29 mouse cellular contexts compared by ENCODE assay signal in genomic region chr19:31284126-31284525, GRCm38 (mm10).
A peak's percentile ranks its signal among the peaks of the same experiment; 100 is the strongest.
DNase-seq lines count a peak whose midpoint lies in the region; ATAC-seq lines count a peak whose summit lies in the region.
"Had no signal": no experiment of that assay in that cellular context is flagged by ENCODE, and none has a peak within 500 bp of the region (broad histone marks: within the 10 kb centered on the region; RNA-seq: fewer than 3 reads in every experiment).

No protein-coding gene starts in this region.

- no peaks in the 10 kb centered on the region for H3K27me3 ChIP-seq in forebrain, embryonic 15.5 days
- no peaks in the 10 kb centered on the region for H3K27me3 ChIP-seq in forebrain, embryonic 10.5 days (ENCODE audit: poor library complexity, severe bottlenecking)
- no peaks in the 10 kb centered on the region for H3K27me3 ChIP-seq in midbrain, embryonic 11.5 days (ENCODE audit: control insufficient read depth, insufficient read depth, low read length)
- no peaks in the 10 kb centered on the region for H3K27me3 ChIP-seq in midbrain, embryonic 14.5 days (ENCODE audit: control insufficient read depth, insufficient read depth, low read length)
- H3K27me3 ChIP-seq in limb, embryonic 10.5 days (ENCODE audit: low read depth, poor library complexity, severe bottlenecking), result no peaks in the 10 kb centered on the region
- H3K27me3 ChIP-seq: embryonic facial prominence, embryonic 15.5 days; heart, embryonic 15.5 days; hindbrain, embryonic 12.5 days; limb, embryonic 13.5 days; midbrain, embryonic 12.5 days; neural tube, embryonic 12.5 days had no signal

- peak overlapping the region; percentile 27 for H3K27ac ChIP-seq in forebrain, embryonic 15.5 days (replicated peaks)
- H3K27ac ChIP-seq in forebrain, embryonic 10.5 days, result no peak overlapping the region
- no peak overlapping the region for H3K27ac ChIP-seq in midbrain, embryonic 11.5 days (ENCODE audit: low read depth, low read length)
- no peak overlapping the region for H3K27ac ChIP-seq in midbrain, embryonic 14.5 days (replicated peaks; ENCODE audit: low read depth, low read length)
- no peak overlapping the region for H3K27ac ChIP-seq in limb, embryonic 10.5 days
- H3K27ac ChIP-seq: embryonic facial prominence, embryonic 10.5 days; embryonic facial prominence, embryonic 15.5 days; heart, embryonic 10.5 days; heart, embryonic 15.5 days; hindbrain, embryonic 12.5 days; limb, embryonic 13.5 days; midbrain, embryonic 12.5 days; neural tube, embryonic 12.5 days had no signal

- no peaks in the 10 kb centered on the region for H3K36me3 ChIP-seq in forebrain, embryonic 15.5 days
- H3K36me3 ChIP-seq in forebrain, embryonic 10.5 days (replicated peaks), result no peaks in the 10 kb centered on the region
- no peaks in the 10 kb centered on the region for H3K36me3 ChIP-seq in midbrain, embryonic 11.5 days (ENCODE audit: control insufficient read depth, insufficient read depth, low read length)
- no peaks in the 10 kb centered on the region for H3K36me3 ChIP-seq in midbrain, embryonic 14.5 days (ENCODE audit: control insufficient read depth, insufficient read depth, low read length)
- H3K36me3 ChIP-seq in limb, embryonic 10.5 days, result no peaks in the 10 kb centered on the region
- H3K36me3 ChIP-seq: embryonic facial prominence, embryonic 10.5 days; embryonic facial prominence, embryonic 15.5 days; heart, embryonic 10.5 days; heart, embryonic 15.5 days; hindbrain, embryonic 12.5 days; limb, embryonic 13.5 days; midbrain, embryonic 12.5 days; neural tube, embryonic 12.5 days had no signal

- no peak overlapping the region for H3K4me3 ChIP-seq in forebrain, embryonic 15.5 days
- H3K4me3 ChIP-seq in forebrain, embryonic 10.5 days, result no peak overlapping the region
- H3K4me3 ChIP-seq in midbrain, embryonic 11.5 days (ENCODE audit: low read depth, low read length), result no peak overlapping the region
- no peak overlapping the region for H3K4me3 ChIP-seq in midbrain, embryonic 14.5 days (replicated peaks; ENCODE audit: low read depth, low read length)
- no peak overlapping the region for H3K4me3 ChIP-seq in limb, embryonic 10.5 days
- H3K4me3 ChIP-seq: embryonic facial prominence, embryonic 10.5 days; embryonic facial prominence, embryonic 15.5 days; heart, embryonic 10.5 days; heart, embryonic 15.5 days; hindbrain, embryonic 12.5 days; limb, embryonic 13.5 days; midbrain, embryonic 12.5 days; neural tube, embryonic 12.5 days had no signal

- no peak; the same call in 1 of the 2 replicates for ATAC-seq in forebrain, embryonic 15.5 days (replicated peaks)
- no peak for ATAC-seq in midbrain, embryonic 11.5 days (ENCODE audit: low FRiP score)
- ATAC-seq in midbrain, embryonic 14.5 days (ENCODE audit: low FRiP score, low TSS enrichment), result no peak
- ATAC-seq: intestine, postnatal 0 days had no signal

- H3K9me3 ChIP-seq in forebrain, embryonic 15.5 days, result no peaks in the 10 kb centered on the region
- no peaks in the 10 kb centered on the region for H3K9me3 ChIP-seq in forebrain, embryonic 10.5 days
- H3K9me3 ChIP-seq in midbrain, embryonic 11.5 days (ENCODE audit: control insufficient read depth, low read length), result no peaks in the 10 kb centered on the region
- no peaks in the 10 kb centered on the region for H3K9me3 ChIP-seq in midbrain, embryonic 14.5 days (ENCODE audit: control insufficient read depth, low read length)
- H3K9me3 ChIP-seq in limb, embryonic 10.5 days (replicated peaks), result no peaks in the 10 kb centered on the region
- H3K9me3 ChIP-seq: embryonic facial prominence, embryonic 10.5 days; embryonic facial prominence, embryonic 15.5 days; heart, embryonic 10.5 days; heart, embryonic 15.5 days; hindbrain, embryonic 12.5 days; limb, embryonic 13.5 days; midbrain, embryonic 12.5 days; neural tube, embryonic 12.5 days had no signal

- no peak overlapping the region for H3K9ac ChIP-seq in forebrain, embryonic 15.5 days (replicated peaks)
- H3K9ac ChIP-seq in midbrain, embryonic 11.5 days (ENCODE audit: low read length), result no peak overlapping the region
- no peak overlapping the region for H3K9ac ChIP-seq in midbrain, embryonic 14.5 days (replicated peaks; ENCODE audit: low read length)
- H3K9ac ChIP-seq: embryonic facial prominence, embryonic 15.5 days; heart, embryonic 15.5 days; hindbrain, embryonic 12.5 days; limb, embryonic 13.5 days; midbrain, embryonic 12.5 days; neural tube, embryonic 12.5 days had no signal

- H3K4me1 ChIP-seq in forebrain, embryonic 15.5 days, result peaks cover 15% of the 10 kb centered on the region
- peaks cover 17% of the 10 kb centered on the region for H3K4me1 ChIP-seq in forebrain, embryonic 10.5 days
- no peaks in the 10 kb centered on the region for H3K4me1 ChIP-seq in midbrain, embryonic 11.5 days (ENCODE audit: control insufficient read depth, insufficient read depth, low read length)
- H3K4me1 ChIP-seq in midbrain, embryonic 14.5 days (ENCODE audit: control insufficient read depth, insufficient read depth, low read length), result peaks cover 3% of the 10 kb centered on the region; the same call in 1 of the 2 replicates
- peaks cover 13% of the 10 kb centered on the region for H3K4me1 ChIP-seq in limb, embryonic 10.5 days
- H3K4me1 ChIP-seq: embryonic facial prominence, embryonic 10.5 days; embryonic facial prominence, embryonic 15.5 days; heart, embryonic 10.5 days; heart, embryonic 15.5 days; hindbrain, embryonic 12.5 days; neural tube, embryonic 12.5 days had no signal

- no peak for DNase-seq in forebrain, embryonic 10.5 days (ENCODE audit: extremely low spot score, low spot score)
- peak; percentile 86 for DNase-seq in midbrain, embryonic 11.5 days (ENCODE audit: low spot score, missing footprints)
- no peak for DNase-seq in midbrain, embryonic 14.5 days
- peak; percentile 79 for DNase-seq in 3T3-L1 (ENCODE audit: low read depth, low spot score)
- peak; percentile 26 for DNase-seq in fibroblast of lung, adult 2 months (ENCODE audit: low read depth)
- DNase-seq in retina, postnatal 1 day, result no peak
- no peak for DNase-seq in limb, embryonic 10.5 days (ENCODE audit: low spot score)
- DNase-seq: adrenal gland, adult 8-10 months; B cell, adult 2 months; cerebellum, adult 8-10 months; cerebellum, postnatal 25 days; gastrocnemius, postnatal 25 days; heart, adult 11 months; heart, postnatal 36 days; kidney, postnatal 25 days; lung, postnatal 36 days; right cerebral cortex, postnatal 14 days; thymus, postnatal 4 days had no signal

- no peak overlapping the region for H3K4me2 ChIP-seq in forebrain, embryonic 15.5 days (replicated peaks)
- no peak overlapping the region for H3K4me2 ChIP-seq in midbrain, embryonic 11.5 days
- H3K4me2 ChIP-seq in midbrain, embryonic 14.5 days (ENCODE audit: low read length), result no peak overlapping the region
- H3K4me2 ChIP-seq: embryonic facial prominence, embryonic 15.5 days; heart, embryonic 15.5 days; hindbrain, embryonic 12.5 days; limb, embryonic 13.5 days; liver, embryonic 11.5 days; midbrain, embryonic 12.5 days; neural tube, embryonic 12.5 days had no signal

- 72% methylated on average over 7 of the region's 7 CpGs for WGBS in forebrain, embryonic 15.5 days
- WGBS in forebrain, embryonic 10.5 days, result 94% methylated on average over 7 of the region's 7 CpGs
- WGBS in midbrain, embryonic 11.5 days, result 92% methylated on average over 7 of the region's 7 CpGs
- WGBS in midbrain, embryonic 14.5 days, result 93% methylated on average over 7 of the region's 7 CpGs
- 88% methylated on average over 7 of the region's 7 CpGs for WGBS in limb, embryonic 10.5 days

Comparison
In these comparisons a context has a peak if more than half of its experiments do, and no peak if none do; other contexts are left out.
1. DNase-seq: peak in midbrain, embryonic 11.5 days (single experiment), 3T3-L1 (single experiment) and fibroblast of lung, adult 2 months (single experiment); none in forebrain, embryonic 10.5 days (single experiment), midbrain, embryonic 14.5 days (single experiment), retina, postnatal 1 day (single experiment) and limb, embryonic 10.5 days (single experiment).